Mouse (Mus musculus) intestine, postnatal 0 days (tissue): Measurements from ENCODE around the gene Dtx2. TPM values are rescaled to one million over a fixed set of nuclear protein-coding genes. Genes with fewer than 3 reads are reported as not detected.

ENCODE experiments used
- ATAC-seq: fragments of 200-750 bp; cut with Nextera tagmentation; 2 replicates; pipeline ENCODE4 v1.8.0; 2017; ENCODE audit warnings: mild to moderate bottlenecking, moderate TSS enrichment, moderate library complexity
- H3K27ac ChIP-seq: fragments of 300-500 bp; sonication (generic); 2 replicates; pipeline ENCODE4 v1.5.1; 2014; ENCODE audit warnings: mild to moderate bottlenecking, low read depth, low read length, moderate library complexity
- H3K27me3 ChIP-seq: fragments of 300-500 bp; sonication (generic); replicated peaks from 2 replicates; pipeline ENCODE4 v1.6.1; 2014; ENCODE audit warnings: low read length, mixed read lengths; ENCODE audit not compliant: control insufficient read depth, insufficient read depth
- H3K36me3 ChIP-seq: fragments of 300-500 bp; sonication (generic); 2 replicates; pipeline ENCODE4 v1.6.1; 2014; ENCODE audit warnings: mild to moderate bottlenecking, moderate library complexity; ENCODE audit not compliant: control insufficient read depth, insufficient read depth
- H3K4me1 ChIP-seq: fragments of 300-500 bp; sonication (generic); replicated peaks from 2 replicates; pipeline ENCODE4 v1.6.1; 2014; ENCODE audit warnings: antibody characterized with exemption, low read length, mixed read lengths; ENCODE audit not compliant: control insufficient read depth, insufficient read depth
- H3K4me2 ChIP-seq: fragments of 300-500 bp; sonication (generic); replicated peaks from 2 replicates; pipeline ENCODE4 v1.6.1; 2014; ENCODE audit warnings: low read depth, mild to moderate bottlenecking, moderate library complexity
- H3K4me3 ChIP-seq: fragments of 300-500 bp; sonication (generic); 2 replicates; pipeline ENCODE4 v1.5.1; 2014; ENCODE audit warnings: low read depth, low read length
- H3K9ac ChIP-seq: fragments of 300-500 bp; sonication (generic); 2 replicates; pipeline ENCODE4 v1.6.1; 2014; ENCODE audit warnings: mild to moderate bottlenecking, low read depth, low read length
- H3K9me3 ChIP-seq: fragments of 300-500 bp; sonication (generic); 2 replicates; pipeline ENCODE4 v1.6.1; 2016; ENCODE audit warnings: mixed run types; ENCODE audit not compliant: control insufficient read depth
- CTCF ChIP-seq: sonication (generic); IDR thresholded peaks from 2 replicates; pipeline ENCODE4 v1.5.1; 2016; ENCODE audit warnings: low read depth, mild to moderate bottlenecking, control low read depth, antibody characterized with exemption, moderate library complexity
- WGBS: fragments of 180-500 bp; shearing (Covaris S2); extraction: QIAGEN DNeasy Blood & Tissue Kit; methylation state at CpG from one replicate; pipeline ENCODE4 v1.1.7; 2014; 5-methylcytosine and 5-hydroxymethylcytosine counted together
- polyA plus RNA-seq: library from polyadenylated mRNA; unstranded; fragments of >200 nt; fragmentation: Nextera tagmentation; extraction: Ambion mirVana; gene quantifications from 2 replicates; pipeline ENCODE4 v1.2.1, GENCODE M21; 2015

Dtx2 gene
- polyA plus RNA-seq, 1 experiment from 2014 or later, result 10.5 TPM

- Histone ChIP-seq H3K4me1 (no peaks in the 10 kb centered on the region), H3K4me3 (no peak overlapping the region), H3K9me3 (no peaks in the 10 kb centered on the region), H3K27me3 (no peaks in the 10 kb centered on the region), H3K4me2 (no peak overlapping the region), H3K27ac (no peak overlapping the region), H3K36me3 (peaks cover 25% of the 10 kb centered on the region), H3K9ac (no peak overlapping the region)
- TF ChIP-seq CTCF, result no peak
- ATAC-seq, result no peak
- 76% methylated on average over 10 of the region's 10 CpGs for WGBS
Observed at GRCm38 (mm10) chr5:136015586-136015985, 21.0 kb downstream of the Dtx2 start.

- Histone ChIP-seq H3K4me2 (no peak overlapping the region), H3K36me3 (peaks cover 24% of the 10 kb centered on the region), H3K9me3 (no peaks in the 10 kb centered on the region), H3K27me3 (no peaks in the 10 kb centered on the region), H3K4me1 (no peaks in the 10 kb centered on the region), H3K9ac (no peak overlapping the region), H3K27ac (no peak overlapping the region), H3K4me3 (no peak overlapping the region)
- ATAC-seq, result no peak
- WGBS, result 63% methylated on average over 10 of the region's 10 CpGs
- no peak for TF ChIP-seq CTCF
Observed at GRCm38 (mm10) chr5:136016014-136016876, 21.6 kb downstream of the Dtx2 start.

GRCm38 (mm10) chr5:136017262-136017661 is 22.7 kb downstream of the Dtx2 start:
- no peaks in the 10 kb centered on the region for H3K4me1 ChIP-seq
- no peaks in the 10 kb centered on the region for H3K27me3 ChIP-seq
- H3K36me3 ChIP-seq, result peaks cover 13% of the 10 kb centered on the region
- H3K9ac ChIP-seq, result no peak overlapping the region
- no peak overlapping the region for H3K27ac ChIP-seq
- TF ChIP-seq CTCF, result no peak
- WGBS, result 82% methylated on average over 6 of the region's 6 CpGs
- no peak overlapping the region for H3K4me2 ChIP-seq
- no peak overlapping the region for H3K4me3 ChIP-seq
- no peaks in the 10 kb centered on the region for H3K9me3 ChIP-seq
- ATAC-seq, result no peak

- H3K27ac ChIP-seq, result no peak overlapping the region
- H3K4me3 ChIP-seq, result no peak overlapping the region
- no peaks in the 10 kb centered on the region for H3K4me1 ChIP-seq
- no peak for ATAC-seq
- H3K27me3 ChIP-seq, result no peaks in the 10 kb centered on the region
- H3K9ac ChIP-seq, result no peak overlapping the region
- 79% methylated on average over 2 of the region's 2 CpGs for WGBS
- no peaks in the 10 kb centered on the region for H3K9me3 ChIP-seq
- H3K4me2 ChIP-seq, result no peak overlapping the region
- H3K36me3 ChIP-seq, result peaks cover 7% of the 10 kb centered on the region; the same call in 1 of the 2 replicates
- TF ChIP-seq CTCF, result no peak
Observed at GRCm38 (mm10) chr5:136018726-136019125, 24.1 kb downstream of the Dtx2 start.

GRCm38 (mm10) chr5:136019907-136020306 is 25.3 kb downstream of the Dtx2 start:
- H3K4me3 ChIP-seq, result no peak overlapping the region
- H3K9ac ChIP-seq, result no peak overlapping the region
- ATAC-seq, result peak; percentile 45
- 32% methylated on average over 1 of the region's 1 CpGs for WGBS
- no peaks in the 10 kb centered on the region for H3K4me1 ChIP-seq
- H3K27me3 ChIP-seq, result no peaks in the 10 kb centered on the region
- H3K9me3 ChIP-seq, result no peaks in the 10 kb centered on the region
- peaks cover 10% of the 10 kb centered on the region; the same call in 1 of the 2 replicates for H3K36me3 ChIP-seq
- no peak for TF ChIP-seq CTCF
- no peak overlapping the region for H3K4me2 ChIP-seq
- H3K27ac ChIP-seq, result no peak overlapping the region

GRCm38 (mm10) chr5:136025712-136026111 is 31.1 kb downstream of the Dtx2 start:
- Histone ChIP-seq H3K27ac (no peak overlapping the region), H3K9me3 (no peaks in the 10 kb centered on the region), H3K36me3 (peaks cover 38% of the 10 kb centered on the region), H3K4me3 (no peak overlapping the region), H3K4me2 (no peak overlapping the region), H3K9ac (no peak overlapping the region), H3K27me3 (no peaks in the 10 kb centered on the region), H3K4me1 (no peaks in the 10 kb centered on the region)
- no peak for TF ChIP-seq CTCF
- ATAC-seq, result no peak
- 82% methylated on average over 3 of the region's 3 CpGs for WGBS
